Mouse (Mus musculus) heart, adult 9 months (tissue): ENCODE results near the gene Serpina3k.
"Not testable (repeated sequence)": the region's sequence is repeated elsewhere in the genome, so short reads cannot be mapped to it uniquely, and the experiment has no call there.

Experiments
- DNase-seq, 2 experiments: peaks; one replicate each; pipeline ENCODE4 v3.0.0; 2022; ENCODE audit warnings: low spot score in 2 of 2

Serpina3k gene

DNA sequence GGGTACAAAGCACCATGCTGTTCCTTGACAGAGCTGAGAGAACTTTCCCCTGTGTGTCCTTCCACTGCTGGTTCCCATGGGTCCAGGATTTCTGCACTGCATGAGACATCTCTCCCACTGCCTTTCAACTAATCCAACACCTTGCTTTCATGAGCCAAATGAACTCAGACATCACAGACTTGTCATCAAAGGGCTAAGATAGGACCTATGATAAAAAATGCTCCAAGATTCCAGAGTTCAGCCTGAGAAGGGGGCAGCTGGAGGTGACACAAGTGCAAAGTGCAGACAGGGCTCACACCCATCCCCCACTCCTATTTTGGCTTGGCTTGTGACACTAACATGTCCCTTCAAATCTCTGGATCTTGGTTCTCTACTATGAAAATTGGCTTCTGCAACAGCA is 50.2 kb downstream of the Serpina3k start:
- DNase-seq: no peak

DNA sequence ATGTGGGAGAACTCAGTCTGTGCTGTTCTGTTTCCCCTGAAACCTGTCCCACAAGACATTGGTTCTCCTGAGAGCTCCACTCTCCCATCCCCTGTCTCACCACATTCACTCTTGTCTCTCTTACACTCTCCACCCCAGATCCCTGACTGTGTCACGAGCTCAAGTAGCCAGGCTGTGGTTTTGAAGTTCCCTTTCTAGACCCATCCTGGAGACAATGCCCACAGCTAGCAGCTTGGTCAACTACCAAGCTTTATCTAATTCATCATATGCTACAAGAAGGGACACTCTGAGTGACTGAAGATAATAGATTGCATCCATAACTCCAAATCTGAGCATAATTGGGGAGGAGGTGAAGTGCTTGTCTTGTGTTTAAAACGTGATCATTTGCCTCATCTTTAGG is 52.8 kb downstream of the Serpina3k start:
- not testable (repeated sequence) for DNase-seq
